Mouse (Mus musculus) heart, adult 2 months (tissue): ENCODE measurements around the gene Dalrd3.

Experiments used
- CTCF ChIP-seq: fragments of 200-600 bp; IDR thresholded peaks from 2 replicates; pipeline ENCODE4 v1.8.1; 2022; ENCODE audit warnings: antibody characterized with exemption, mild to moderate bottlenecking, moderate library complexity
- EP300 ChIP-seq: fragments of 200-500 bp; IDR thresholded peaks from 2 replicates; pipeline ENCODE4 v1.6.1; 2011; ENCODE audit warnings: low read depth, low read length, control low read depth; ENCODE audit not compliant: insufficient read depth
- POLR2A ChIP-seq: fragments of 200-500 bp; IDR thresholded peaks from 2 replicates; pipeline ENCODE4 v1.6.1; 2011; ENCODE audit warnings: mild to moderate bottlenecking, low read depth, low read length, control low read depth; ENCODE audit not compliant: insufficient read depth

DNA sequence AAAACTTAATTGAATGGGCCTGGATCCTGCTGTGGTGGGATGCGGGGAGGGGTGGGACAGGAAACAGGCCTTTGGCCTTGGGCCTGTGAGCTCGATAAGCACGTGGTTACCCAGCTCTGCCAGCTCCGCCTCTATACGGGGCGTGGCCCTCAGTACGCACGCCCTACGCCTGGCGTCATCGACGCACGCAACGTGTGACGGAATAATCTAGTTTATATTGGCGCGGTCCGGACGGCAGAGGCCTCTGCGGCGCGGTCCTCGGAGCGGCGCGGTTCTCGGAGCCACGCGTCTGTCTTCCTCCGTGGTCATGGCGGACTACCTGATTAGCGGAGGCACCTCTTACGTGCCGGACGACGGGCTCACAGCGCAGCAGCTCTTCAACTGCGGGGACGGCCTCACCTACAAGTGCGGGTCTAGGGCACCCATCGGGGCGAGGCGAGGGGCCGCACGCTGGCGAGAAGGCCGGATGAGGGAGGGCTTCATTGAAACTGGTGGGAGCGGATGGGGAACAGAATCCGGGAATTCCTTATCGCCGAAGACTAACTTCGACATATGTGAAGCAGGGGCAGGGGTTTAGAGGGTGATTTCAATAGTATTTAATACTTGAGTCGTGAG lies 9.4 kb upstream of the Dalrd3 start, which contains the start of gene Impdh2:
- 0 out of 2 replicates have a peak, but pooled peaks have one; percentile 9 for TF ChIP-seq CTCF
- TF ChIP-seq EP300 = peak; percentile 87
- TF ChIP-seq POLR2A = peak; percentile 95
